Mouse (Mus musculus): ENCODE measurements around the gene Gpt2.

Gene Gpt2

DNA sequence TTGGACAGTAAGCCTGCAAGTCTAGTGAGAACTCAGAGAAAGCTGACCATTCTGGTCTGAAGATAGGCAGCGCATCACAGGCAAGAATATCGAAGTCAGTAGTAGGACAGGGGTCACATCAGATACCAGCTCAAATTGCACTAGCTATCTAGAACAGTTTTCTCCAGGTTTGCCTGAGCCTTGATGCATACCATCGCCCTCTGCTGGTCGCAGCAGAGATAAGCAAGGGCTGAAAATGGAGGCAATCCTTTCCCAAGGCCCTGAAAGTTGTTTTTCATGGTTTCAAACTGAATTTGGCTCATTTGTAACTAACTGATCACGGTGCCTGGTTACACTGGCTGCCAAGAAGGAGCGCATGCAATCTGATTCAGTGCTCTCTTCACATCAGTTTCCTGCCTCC lies 33.7 kb downstream of the Gpt2 start:
- peak; percentile 79 for DNase-seq (ENCODE audit: low read depth, low spot score)

DNA sequence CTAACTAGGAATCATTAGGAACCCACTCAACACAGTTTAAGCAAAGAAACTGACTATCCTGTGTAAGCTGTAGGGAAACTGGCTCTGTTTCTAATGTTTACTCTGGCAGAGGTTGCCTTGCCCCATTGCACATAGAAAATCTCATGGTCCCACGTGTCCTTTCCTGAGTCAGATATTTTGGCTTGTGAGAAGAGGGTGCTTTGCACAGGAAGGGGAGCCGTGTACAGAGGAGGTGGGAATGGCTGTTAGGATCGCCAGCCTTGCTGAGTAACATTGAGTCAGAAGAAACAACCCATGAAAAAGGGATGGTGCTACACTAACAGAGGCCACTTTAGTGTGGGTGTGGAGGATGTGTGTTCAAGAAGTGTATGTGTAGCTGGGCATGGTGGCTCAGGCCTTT lies 36.6 kb downstream of the Gpt2 start:
- DNase-seq (ENCODE audit: low read depth, low spot score) = peak; percentile 55

DNA sequence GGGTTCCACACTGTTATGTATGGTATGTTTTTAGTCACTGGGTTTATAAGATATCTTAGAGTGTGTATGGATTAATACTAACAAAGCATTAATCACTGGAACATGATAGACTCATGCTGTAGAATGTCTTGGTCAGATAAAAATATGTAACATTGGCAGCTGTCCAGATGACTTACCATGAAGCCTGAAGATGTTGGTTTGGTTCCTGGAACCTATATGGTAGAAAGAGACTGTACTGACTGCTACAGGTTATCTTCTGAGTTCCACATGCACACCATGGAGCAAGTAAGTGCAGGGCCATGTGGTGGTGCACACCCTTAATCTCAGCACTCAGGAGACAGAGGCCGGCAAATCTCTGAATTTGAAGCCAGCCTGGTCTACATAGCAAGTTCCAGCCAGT lies 38.3 kb downstream of the Gpt2 start:
- no peak for DNase-seq (ENCODE audit: low read depth, low spot score)

DNA sequence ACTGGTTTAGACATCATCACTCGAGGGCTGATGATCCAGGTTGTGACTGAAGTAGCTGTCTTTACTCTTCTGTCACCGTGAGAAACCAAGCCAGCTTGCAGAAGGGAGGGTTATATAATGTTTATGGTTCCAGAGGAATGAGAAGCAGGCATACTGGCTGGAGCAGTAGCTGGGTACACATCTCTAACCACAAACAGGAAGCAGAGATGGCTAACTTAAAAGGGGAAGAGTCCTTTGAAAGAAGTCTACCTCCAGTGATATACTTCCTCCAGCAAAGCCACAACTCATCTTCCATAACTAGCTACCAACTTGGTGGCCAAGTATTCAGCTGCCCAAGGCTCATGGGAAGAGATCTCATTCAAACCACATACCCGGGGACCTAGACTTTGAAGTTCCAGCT lies 39.1 kb downstream of the Gpt2 start:
- DNase-seq (ENCODE audit: low read depth, low spot score) = no peak

DNA sequence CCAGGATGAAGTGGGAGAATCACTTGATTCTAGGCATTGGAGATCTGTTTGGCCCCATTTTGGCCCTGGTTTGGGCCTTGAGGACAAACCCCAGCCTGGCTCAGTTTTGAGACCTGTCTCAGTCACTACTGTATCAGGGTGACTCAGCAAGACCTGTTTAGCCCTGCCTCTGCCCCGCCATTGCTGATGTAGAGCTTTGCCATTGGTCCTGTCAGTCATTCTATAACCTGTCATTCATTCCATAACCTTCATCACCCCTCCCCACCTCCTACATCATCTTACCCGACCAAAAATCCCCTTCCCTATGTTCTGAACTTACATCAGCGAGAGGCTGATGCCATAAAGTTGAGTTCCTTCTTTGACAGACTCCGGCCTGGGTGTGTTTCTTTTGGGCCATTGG lies 40.5 kb downstream of the Gpt2 start:
- DNase-seq (ENCODE audit: low read depth, low spot score) = no peak

DNA sequence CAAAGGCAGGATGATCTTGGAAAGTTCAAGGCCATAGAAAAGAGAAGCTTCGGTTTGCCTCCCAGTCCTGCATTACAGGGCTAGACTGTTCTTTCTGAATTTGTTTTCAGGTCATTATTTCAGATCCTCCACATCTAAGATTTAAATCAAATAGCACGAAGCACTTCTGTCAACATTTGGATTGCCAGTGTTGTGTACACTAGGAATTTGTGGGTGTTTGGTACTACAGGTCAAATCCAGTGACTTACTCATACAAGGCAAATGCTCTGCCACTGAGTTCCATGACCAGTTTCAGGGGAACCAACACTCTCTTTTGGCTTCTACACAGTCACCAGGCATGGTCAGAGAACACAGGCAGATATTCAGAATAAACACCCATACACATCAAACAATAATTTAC lies 41.1 kb downstream of the Gpt2 start:
- no peak for DNase-seq (ENCODE audit: low read depth, low spot score)

DNA sequence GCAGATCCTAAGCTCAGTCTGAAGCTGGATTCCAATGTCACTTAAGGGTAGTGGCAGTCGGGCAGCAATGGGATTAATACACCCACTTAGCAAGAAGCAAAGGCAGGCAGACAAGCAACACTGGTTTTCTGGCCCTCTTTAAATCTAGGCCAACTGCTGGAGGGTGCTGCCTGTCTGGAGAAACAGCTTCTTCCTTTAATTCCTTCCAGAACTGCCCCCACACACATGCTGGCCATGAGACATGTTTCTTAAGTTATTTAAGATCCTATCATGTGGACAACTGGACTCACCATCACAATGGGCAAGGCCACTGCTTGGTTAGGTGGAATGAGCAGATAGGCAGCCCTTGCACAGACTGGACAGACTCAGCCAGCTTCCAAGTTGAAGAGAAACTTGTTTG lies 41.8 kb downstream of the Gpt2 start:
- peak; percentile 60 for DNase-seq (ENCODE audit: low read depth, low spot score)

DNA sequence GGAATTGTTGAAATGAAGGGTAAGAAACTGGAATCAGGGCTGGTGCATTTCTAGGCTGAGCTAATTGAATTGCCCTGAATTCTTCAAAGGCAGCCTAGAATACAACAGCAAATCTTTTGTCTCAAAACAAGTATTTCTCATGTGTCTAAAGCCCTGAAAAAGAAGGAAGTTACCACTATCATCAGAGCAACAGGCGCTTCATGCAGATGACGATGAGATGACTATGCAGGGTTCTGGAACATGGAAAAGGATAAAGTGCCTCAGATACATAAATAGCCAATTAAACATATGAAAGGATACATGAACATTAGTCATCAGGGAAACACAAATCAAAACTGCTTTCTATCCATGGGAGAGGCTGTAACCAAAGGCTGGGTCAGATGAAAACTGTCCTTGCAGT lies 44.0 kb downstream of the Gpt2 start:
- no peak for DNase-seq (ENCODE audit: low read depth, low spot score)

DNA sequence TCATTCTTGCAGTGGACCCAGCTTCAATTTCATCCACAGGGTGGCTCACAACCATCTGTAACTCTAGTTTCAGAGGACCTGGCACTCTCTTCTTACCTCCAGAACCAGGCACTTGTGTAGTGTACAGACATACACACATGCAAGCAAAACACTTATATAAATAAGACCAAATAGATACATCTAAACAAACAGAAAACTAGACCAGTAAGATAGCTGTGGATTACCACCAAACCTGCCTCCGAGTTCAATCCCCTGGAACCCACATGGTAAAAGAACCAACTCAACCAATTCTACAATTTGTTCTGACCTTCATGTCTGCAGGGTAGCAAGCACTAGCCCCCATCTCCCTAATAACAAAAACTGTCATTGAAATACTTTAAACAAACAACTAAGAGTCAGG lies 59.6 kb downstream of the Gpt2 start:
- no peak for DNase-seq (ENCODE audit: low read depth, low spot score)

DNA sequence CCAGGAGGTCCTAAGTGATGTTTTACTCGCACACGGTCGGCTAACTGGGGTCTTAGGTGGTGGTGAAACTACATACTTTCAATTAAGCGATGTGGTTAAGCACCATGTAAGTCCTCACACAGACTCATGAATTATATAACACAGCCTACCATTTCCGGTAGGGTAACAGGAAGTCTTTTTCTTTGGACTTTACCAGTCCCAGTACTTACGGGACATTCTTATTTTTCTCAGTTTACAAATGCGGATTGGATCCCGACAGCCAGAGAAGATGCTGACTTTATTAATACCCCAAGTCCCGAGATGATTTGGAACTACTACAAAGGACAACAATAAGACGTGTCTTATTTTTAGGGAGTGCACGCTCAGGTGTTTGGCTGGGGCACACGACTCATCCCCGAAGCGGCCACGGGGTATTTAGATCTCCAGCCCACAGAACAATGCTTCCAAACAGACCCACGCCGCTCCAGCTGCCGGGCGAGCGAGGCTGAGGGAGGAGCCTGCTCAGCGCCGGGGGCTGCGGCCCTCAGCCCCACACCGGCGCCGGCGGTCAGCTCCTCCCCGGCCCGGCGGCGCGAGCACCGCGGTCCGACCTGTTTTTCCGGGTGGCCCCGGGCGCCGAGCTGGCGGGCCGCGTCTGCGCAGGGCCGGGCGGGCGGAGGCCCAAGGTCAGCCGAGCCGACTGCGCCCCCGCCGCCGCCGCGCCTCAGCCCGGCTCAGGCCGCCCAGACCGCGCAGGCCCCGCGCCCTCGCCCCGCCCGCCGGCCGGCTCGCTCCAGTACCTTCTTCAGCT lies 62.2 kb downstream of the Gpt2 start:
- peak; percentile 71 for DNase-seq (ENCODE audit: low read depth, low spot score)

DNA sequence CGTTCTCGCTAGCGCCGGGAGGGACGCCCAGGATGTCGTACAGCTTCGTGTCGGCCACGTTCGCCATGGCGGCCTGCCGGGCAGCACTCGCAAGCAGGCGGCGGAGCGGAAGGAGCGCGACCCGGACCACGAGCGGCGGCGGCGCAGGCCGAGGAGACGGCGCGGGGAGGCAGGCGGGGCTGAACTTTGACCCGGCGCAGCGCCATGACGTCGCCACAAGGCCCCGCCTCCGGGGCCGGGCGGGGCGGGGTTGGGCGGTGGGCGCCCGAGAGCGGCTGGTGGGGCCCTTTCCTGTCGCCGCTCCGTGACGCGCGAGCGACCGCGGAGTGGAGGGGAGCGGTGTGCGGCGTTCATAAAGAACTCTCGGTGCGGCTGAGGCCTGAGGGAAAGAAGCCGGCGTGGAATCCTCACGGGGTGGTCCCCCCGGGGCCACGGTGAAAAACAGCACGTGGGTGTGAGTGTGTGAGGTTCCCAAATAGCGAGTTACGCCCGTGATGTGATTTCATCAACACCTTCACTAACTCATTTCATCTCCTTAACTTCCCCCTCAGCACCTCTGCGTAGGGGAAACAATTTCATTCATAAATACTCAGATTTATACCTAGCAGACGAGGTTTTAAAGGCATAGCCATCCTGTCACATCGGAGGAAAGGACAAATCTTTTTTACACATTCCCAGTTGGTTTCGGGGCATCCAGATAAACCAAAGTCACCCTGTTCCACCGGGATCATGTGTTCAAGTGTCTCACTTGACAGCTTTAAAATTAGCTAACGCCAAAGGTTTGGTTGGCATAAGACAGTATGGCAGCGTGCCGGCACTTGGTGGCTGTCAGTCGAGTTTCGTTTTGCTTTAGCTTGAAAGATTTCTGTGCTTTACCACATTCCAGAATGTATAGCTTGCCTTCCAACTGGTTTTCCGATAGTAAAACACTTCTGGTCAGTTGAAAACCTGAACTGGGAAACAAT lies 63.1 kb downstream of the Gpt2 start, which contains the start of gene Dnaja2:
TSS of gene Dnaja2 (minus strand) at position 164 of the 965 bp plus-strand sequence.
- DNase-seq (ENCODE audit: low read depth, low spot score) = peak; percentile 93

DNA sequence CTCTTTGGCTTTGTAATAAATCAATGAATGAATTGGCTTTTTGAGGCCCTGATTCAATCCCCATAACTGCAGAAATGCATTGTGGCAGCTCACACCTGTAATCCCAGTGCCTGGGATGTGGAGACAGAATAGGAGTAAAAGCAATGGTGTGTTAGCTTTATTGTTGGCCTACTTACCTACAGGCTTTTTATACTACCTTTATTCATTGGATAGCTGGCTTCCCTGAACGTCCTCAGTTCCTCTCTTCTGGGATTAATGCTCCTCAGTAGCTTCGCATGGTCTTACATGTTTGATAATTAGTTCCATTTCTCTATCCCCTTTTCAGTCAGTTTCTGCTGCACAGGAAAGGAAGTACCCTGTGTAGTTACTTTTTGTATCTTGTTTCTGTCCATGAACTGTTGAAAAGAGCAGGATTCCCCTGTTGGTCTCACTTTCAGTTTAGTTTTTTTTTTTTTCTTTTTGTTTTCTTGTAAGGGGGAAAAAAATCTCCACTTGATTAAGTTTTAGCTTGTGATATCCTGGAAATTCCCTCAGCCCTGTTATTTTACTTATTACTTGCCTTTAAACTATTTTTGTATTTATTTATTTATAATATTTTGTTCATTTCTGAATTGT lies 64.7 kb downstream of the Gpt2 start:
- DNase-seq (ENCODE audit: low read depth, low spot score) = no peak

DNA sequence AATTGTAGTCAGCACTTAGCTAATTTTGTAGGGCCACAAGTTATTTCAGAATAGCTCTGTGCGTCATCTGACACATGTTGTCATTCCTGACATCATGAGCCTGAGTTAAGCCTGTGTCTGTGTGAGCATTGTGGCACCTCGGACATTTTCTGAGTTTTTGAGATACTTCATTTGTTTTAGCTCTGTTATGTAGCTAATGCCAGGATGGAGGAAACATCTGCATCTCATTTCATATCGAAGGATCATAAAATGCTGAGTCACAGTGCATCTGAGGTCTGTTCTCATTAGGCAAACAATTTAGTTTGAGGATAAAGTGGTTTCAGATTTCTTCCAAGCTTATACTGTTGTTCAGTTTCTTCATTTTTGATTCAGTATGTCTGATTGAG lies 65.2 kb downstream of the Gpt2 start:
- peak; percentile 23 for DNase-seq (ENCODE audit: low read depth, low spot score)

DNA sequence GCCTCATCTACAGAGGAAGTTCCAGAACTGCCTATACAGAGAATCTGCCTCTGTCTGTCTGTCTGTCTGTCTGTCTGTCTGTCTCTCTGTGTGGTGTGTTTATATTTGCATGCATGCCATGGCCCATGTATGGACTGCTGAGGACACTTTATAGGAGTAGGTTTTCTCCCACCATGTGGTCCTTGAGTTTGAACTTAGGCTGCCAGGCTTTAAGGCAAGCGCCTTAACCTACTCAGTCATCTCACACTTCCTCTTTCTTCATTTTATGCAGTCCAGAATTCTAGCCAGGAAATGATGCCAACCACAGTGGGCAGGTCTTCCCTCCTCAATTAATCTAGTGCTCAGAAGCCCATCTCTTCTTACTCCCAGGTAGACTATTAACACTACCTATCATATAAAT lies 66.8 kb downstream of the Gpt2 start:
- no peak for DNase-seq (ENCODE audit: low read depth, low spot score)

DNA sequence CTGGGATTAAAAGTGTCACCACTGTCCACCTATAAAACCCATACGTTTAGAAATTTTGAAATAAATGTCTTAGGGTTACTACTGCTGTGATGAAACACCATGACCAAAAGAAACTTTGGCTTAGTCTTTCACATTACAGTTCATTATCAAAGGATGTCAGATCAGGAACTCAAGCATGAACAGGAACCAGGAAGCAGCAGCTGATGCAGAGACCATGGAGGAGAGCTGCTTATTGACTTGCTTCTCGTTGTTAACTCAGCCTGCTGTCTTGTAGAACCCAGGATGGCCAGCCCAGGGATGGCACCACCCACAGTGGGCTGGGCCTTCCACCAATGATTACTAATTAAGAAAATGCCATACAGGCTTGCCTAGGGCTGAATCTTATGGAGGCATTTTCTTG lies 67.6 kb downstream of the Gpt2 start:
- no peak for DNase-seq (ENCODE audit: low read depth, low spot score)

DNA sequence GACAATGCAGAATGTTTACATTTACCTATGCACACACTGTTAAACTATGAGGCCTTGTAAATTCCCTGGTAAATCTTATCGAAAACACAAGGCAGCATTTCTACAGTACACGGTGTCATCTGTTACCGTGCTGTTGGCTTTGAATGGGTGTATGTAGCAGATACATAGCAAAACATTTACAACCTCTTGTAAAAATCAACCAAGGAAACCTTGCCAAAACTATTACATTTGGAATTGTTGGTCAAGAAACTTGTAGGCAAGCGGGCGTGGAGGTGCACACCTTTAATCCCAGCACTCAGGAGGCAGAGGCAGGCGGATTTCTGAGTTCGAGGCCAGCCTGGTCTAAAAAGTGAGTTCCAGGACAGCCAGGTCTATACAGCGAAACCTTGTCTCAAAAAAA lies 71.0 kb downstream of the Gpt2 start:
- no peak for DNase-seq (ENCODE audit: low read depth, low spot score)

DNA sequence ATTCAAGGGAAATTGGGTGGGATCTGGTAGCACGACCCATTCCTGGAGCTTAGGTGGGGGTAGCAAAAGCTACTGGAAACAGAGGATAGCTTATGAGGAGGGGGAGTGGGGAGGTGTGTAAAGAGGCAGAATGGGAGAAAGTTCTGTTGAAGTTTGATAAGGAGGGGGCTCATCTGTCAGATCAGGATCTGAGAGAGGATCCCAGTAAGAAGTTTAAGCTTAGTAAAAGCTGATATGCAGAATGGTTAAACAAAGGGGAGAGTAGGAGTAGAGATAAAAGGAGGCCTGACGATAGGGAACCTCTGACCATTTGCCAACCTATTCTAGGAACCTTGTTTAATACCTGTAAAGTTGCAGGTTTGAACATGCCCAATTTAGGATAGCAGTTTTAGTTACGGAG lies 72.8 kb downstream of the Gpt2 start:
- no peak for DNase-seq (ENCODE audit: low read depth, low spot score)

DNA sequence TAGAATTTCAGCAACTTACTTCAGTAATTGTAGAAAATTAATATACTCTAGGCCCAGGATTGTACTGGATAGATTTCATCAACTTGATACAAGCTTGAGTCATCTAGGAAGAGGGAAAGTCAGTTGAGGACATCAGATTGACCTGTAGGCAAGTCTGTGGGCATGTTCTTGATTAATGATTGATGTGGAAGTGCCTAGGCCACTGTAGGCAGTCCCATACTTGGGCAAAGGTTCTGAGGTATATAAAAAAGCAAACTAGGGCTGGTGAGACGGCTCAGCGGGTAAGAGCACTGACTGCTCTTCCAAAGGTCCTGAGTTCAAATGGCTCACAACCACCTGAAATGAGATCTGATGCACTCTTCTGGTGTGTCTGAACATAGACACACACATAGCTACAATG lies 75.4 kb downstream of the Gpt2 start:
- DNase-seq (ENCODE audit: low read depth, low spot score) = no peak

DNA sequence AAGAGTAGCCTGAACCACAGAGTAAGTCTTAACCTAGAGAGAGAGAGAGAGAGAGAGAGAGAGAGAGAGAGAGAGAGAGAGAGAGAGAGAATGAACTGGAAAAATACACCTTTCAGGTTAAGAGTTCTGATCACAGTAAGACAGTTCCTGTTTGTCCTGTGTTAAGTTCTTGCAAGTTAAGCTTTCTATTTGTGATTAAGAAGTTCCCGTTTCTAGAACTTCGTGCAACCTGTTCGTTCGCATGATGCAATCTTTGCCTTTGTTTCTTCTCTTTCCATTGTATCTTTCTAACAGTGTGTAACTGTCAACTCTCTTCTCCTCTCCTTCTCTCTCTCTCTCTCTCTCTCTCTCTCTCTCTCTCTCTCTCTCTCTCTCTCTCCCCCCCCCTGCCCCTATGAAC lies 78.1 kb downstream of the Gpt2 start:
- no peak for DNase-seq (ENCODE audit: low read depth, low spot score)

DNA sequence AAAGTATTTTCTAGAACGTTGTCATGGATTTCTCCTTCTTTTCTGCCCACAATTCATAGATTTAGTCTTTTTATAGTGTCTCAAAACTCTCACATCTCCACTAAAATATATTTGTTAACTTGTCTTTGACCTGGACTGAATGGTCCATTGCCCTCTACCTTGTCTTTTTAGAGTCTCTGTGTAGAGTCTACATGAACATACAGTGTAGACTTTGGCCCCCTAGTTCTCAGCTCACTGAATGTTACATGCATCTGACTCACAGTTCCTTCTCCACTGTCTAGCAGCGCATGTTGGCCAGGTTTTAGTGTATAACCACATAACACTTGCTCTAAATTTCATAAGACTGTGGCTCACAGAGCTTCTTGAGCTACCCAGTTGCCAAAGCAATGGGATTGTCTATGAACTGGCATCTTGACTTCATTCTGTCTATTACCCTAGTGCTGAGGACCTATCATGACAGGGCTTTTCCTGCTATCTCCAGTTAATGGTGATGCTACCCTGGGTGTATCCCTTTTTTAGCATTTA lies 81.7 kb downstream of the Gpt2 start:
- peak; percentile 19 for DNase-seq (ENCODE audit: low read depth, low spot score)

Data from brain, adult 2 months (tissue).